Mouse (Mus musculus) stomach, postnatal 0 days (tissue): ENCODE measurements around the gene Timeless. TPM values are rescaled to one million over a fixed set of nuclear protein-coding genes. Genes with fewer than 3 reads are reported as not detected.
A peak's percentile ranks its signal among the peaks of the same experiment; 100 is the strongest.

Source experiments
- ATAC-seq: fragments of 200-750 bp; cut with Nextera tagmentation; 2 replicates; pipeline ENCODE4 v1.8.0; 2017; ENCODE audit not compliant: low FRiP score, low TSS enrichment
- DNase-seq: peaks from one replicate; pipeline ENCODE4 v3.0.0-alpha.2; 2016; ENCODE audit warnings: low spot score
- H3K27ac ChIP-seq: fragments of 300-500 bp; sonication (generic); replicated peaks from 2 replicates; pipeline ENCODE4 v1.5.1; 2014; ENCODE audit warnings: mild to moderate bottlenecking, control low read depth
- H3K27me3 ChIP-seq: fragments of 300-500 bp; sonication (generic); 2 replicates; pipeline ENCODE4 v1.6.1; 2014; ENCODE audit warnings: low read length; ENCODE audit not compliant: control insufficient read depth, insufficient read depth
- H3K36me3 ChIP-seq: fragments of 300-500 bp; sonication (generic); 2 replicates; pipeline ENCODE4 v1.6.1; 2014; ENCODE audit warnings: low read length, mixed read lengths; ENCODE audit not compliant: control insufficient read depth, insufficient read depth
- H3K4me1 ChIP-seq: fragments of 300-500 bp; sonication (generic); replicated peaks from 2 replicates; pipeline ENCODE4 v1.6.1; 2014; ENCODE audit warnings: antibody characterized with exemption; ENCODE audit not compliant: control insufficient read depth, insufficient read depth
- H3K4me2 ChIP-seq: fragments of 300-500 bp; sonication (generic); replicated peaks from 2 replicates; pipeline ENCODE4 v1.6.1; 2014; ENCODE audit warnings: low read depth, mild to moderate bottlenecking, control low read depth, moderate library complexity
- H3K4me3 ChIP-seq: fragments of 300-500 bp; sonication (generic); 2 replicates; pipeline ENCODE4 v1.5.1; 2014; ENCODE audit warnings: low read depth, low read length, control low read depth
- H3K9ac ChIP-seq: fragments of 300-500 bp; sonication (generic); 2 replicates; pipeline ENCODE4 v1.6.1; 2014; ENCODE audit warnings: mild to moderate bottlenecking, low read length, control low read depth, mixed read lengths
- H3K9me3 ChIP-seq: fragments of 300-500 bp; sonication (generic); 2 replicates; pipeline ENCODE4 v1.6.1; 2016; ENCODE audit warnings: low read length; ENCODE audit not compliant: control insufficient read depth
- CTCF ChIP-seq: IDR thresholded peaks from 2 replicates; pipeline ENCODE4 v1.5.1; 2016; ENCODE audit warnings: antibody characterized with exemption, low read depth, mild to moderate bottlenecking, moderate library complexity
- EP300 ChIP-seq: optimal IDR thresholded peaks from 2 replicates; pipeline ENCODE3; 2016; ENCODE audit warnings: antibody characterized with exemption
- WGBS: fragments of 180-500 bp; shearing (Covaris S2); extraction: QIAGEN DNeasy Blood & Tissue Kit; methylation state at CpG from one replicate; pipeline ENCODE4 v1.1.7; 2014; 5-methylcytosine and 5-hydroxymethylcytosine counted together
- polyA plus RNA-seq: library from polyadenylated mRNA; unstranded; fragments of >200 nt; fragmentation: Nextera tagmentation; extraction: Ambion mirVana; gene quantifications from 2 replicates; pipeline ENCODE4 v1.2.1, GENCODE M21; 2015

Timeless gene
- polyA plus RNA-seq, 1 experiment from 2014 or later = 10.5 TPM

GRCm38 (mm10) chr10:128240131-128240530, 8.3 kb downstream of the Timeless start:
- H3K27ac ChIP-seq = no peak overlapping the region
- 0 out of 2 replicates have a peak, but pooled peaks cover 2% of the 10 kb centered on the region for H3K36me3 ChIP-seq
- 78% methylated on average over 18 of the region's 18 CpGs for WGBS
- no peaks in the 10 kb centered on the region for H3K4me1 ChIP-seq
- DNase-seq = no peak
- no peak overlapping the region for H3K4me3 ChIP-seq
- H3K4me2 ChIP-seq = no peak overlapping the region
- H3K27me3 ChIP-seq = no peaks in the 10 kb centered on the region
- no peak for ATAC-seq
- H3K9me3 ChIP-seq = no peaks in the 10 kb centered on the region
- H3K9ac ChIP-seq = no peak overlapping the region
- TF ChIP-seq EP300 (no peak), CTCF (no peak)

- Histone ChIP-seq H3K27ac (no peak overlapping the region), H3K27me3 (no peaks in the 10 kb centered on the region), H3K9ac (no peak overlapping the region), H3K4me1 (no peaks in the 10 kb centered on the region), H3K4me2 (no peak overlapping the region), H3K9me3 (no peaks in the 10 kb centered on the region), H3K36me3 (0 out of 2 replicates have a peak, but pooled peaks cover 2% of the 10 kb centered on the region), H3K4me3 (no peak overlapping the region)
- 88% methylated on average over 8 of the region's 8 CpGs for WGBS
- DNase-seq (no peak), ATAC-seq (no peak)
- TF ChIP-seq EP300 (no peak), CTCF (no peak)
Observed at GRCm38 (mm10) chr10:128243252-128243651, 11.4 kb downstream of the Timeless start.

GRCm38 (mm10) chr10:128244121-128244520, 12.3 kb downstream of the Timeless start:
- no peak overlapping the region for H3K27ac ChIP-seq
- WGBS = 93% methylated on average over 15 of the region's 15 CpGs
- H3K36me3 ChIP-seq = peaks cover 3% of the 10 kb centered on the region; the same call in 1 of the 2 replicates
- no peak overlapping the region for H3K4me2 ChIP-seq
- ATAC-seq (0 out of 2 replicates have a peak, but pooled peaks have one; percentile 33), DNase-seq (no peak)
- H3K4me3 ChIP-seq = no peak overlapping the region
- H3K27me3 ChIP-seq = no peaks in the 10 kb centered on the region
- H3K9me3 ChIP-seq = no peaks in the 10 kb centered on the region
- TF ChIP-seq EP300 (no peak), CTCF (no peak)
- no peak overlapping the region for H3K9ac ChIP-seq
- no peaks in the 10 kb centered on the region for H3K4me1 ChIP-seq

- Histone ChIP-seq H3K9me3 (no peaks in the 10 kb centered on the region), H3K36me3 (peaks cover 17% of the 10 kb centered on the region), H3K4me1 (no peaks in the 10 kb centered on the region), H3K9ac (no peak overlapping the region), H3K4me3 (no peak overlapping the region), H3K27me3 (no peaks in the 10 kb centered on the region), H3K4me2 (no peak overlapping the region), H3K27ac (peak overlapping the region; percentile 40; the same call in 1 of the 2 replicates)
- DNase-seq (no peak), ATAC-seq (peak; percentile 48; the same call in 1 of the 2 replicates)
- WGBS = 70% methylated on average over 17 of the region's 17 CpGs
- no peak for TF ChIP-seq EP300
Observed at GRCm38 (mm10) chr10:128247020-128247732, 15.3 kb downstream of the Timeless start.

- H3K4me1 ChIP-seq = no peaks in the 10 kb centered on the region
- H3K36me3 ChIP-seq = peaks cover 19% of the 10 kb centered on the region
- no peaks in the 10 kb centered on the region for H3K9me3 ChIP-seq
- no peak overlapping the region for H3K4me2 ChIP-seq
- DNase-seq (no peak), ATAC-seq (no peak)
- H3K4me3 ChIP-seq = no peak overlapping the region
- no peaks in the 10 kb centered on the region for H3K27me3 ChIP-seq
- WGBS = 98% methylated on average over 13 of the region's 13 CpGs
- H3K27ac ChIP-seq = no peak overlapping the region
- H3K9ac ChIP-seq = no peak overlapping the region
- TF ChIP-seq CTCF = no peak
Observed at GRCm38 (mm10) chr10:128250565-128250964, 18.7 kb downstream of the Timeless start.

GRCm38 (mm10) chr10:128253677-128254255, 21.9 kb downstream of the Timeless start, which contains the start of gene Apon:
Apon (plus strand) TSS chr10:128254096.
- no peak within 1 kb of the TSS for H3K4me2 ChIP-seq
- ATAC-seq = no peak
- H3K9ac ChIP-seq = no peak within 1 kb of the TSS
- no peak within 1 kb of the TSS for H3K4me3 ChIP-seq
- no peaks in the 10 kb centered on the region for H3K4me1 ChIP-seq
- no peaks in the 10 kb centered on the region for H3K27me3 ChIP-seq
- DNase-seq = no peak
- no peak within 1 kb of the TSS for H3K27ac ChIP-seq
- no peaks in the 10 kb centered on the region for H3K9me3 ChIP-seq
- peaks cover 19% of the 10 kb centered on the region for H3K36me3 ChIP-seq
- no peak for TF ChIP-seq EP300
- TF ChIP-seq CTCF = no peak
- 67% methylated on average over 4 of the region's 4 CpGs for WGBS
